Mouse (Mus musculus) 3T3-L1 (cell line): ENCODE data around the gene Fbrs.
"Not testable (repeated sequence)": the region's sequence is repeated elsewhere in the genome, so short reads cannot be mapped to it uniquely, and the experiment has no call there.

Experiments
- DNase-seq: peaks from one replicate; pipeline ENCODE4 v3.0.0-alpha.2; 2015; ENCODE audit warnings: low read depth, low spot score

Fbrs gene

GRCm38 (mm10) chr7:127478635-127479317 lies at the start of gene Fbrs:
TSS of gene Fbrs (plus strand) at chr7:127479199.
- peak; percentile 90 for DNase-seq

GRCm38 (mm10) chr7:127435206-127435605 lies 43.8 kb upstream of the Fbrs start:
- DNase-seq, result no peak

- DNase-seq, result peak; percentile 11
These were observed 41.3 kb upstream of the Fbrs start for GRCm38 (mm10) chr7:127437724-127438123.

GRCm38 (mm10) chr7:127443976-127444375 lies 35.0 kb upstream of the Fbrs start:
- no peak for DNase-seq

- peak; percentile 98 for DNase-seq
These were observed 30.3 kb upstream of the Fbrs start, which contains the start of gene Zfp689 for GRCm38 (mm10) chr7:127448521-127449300. TSS of gene Zfp689 (minus strand) at chr7:127449158.

- DNase-seq, result no peak
These were observed 29.0 kb upstream of the Fbrs start for GRCm38 (mm10) chr7:127449966-127450365.

- DNase-seq, result no peak
These were observed 25.9 kb upstream of the Fbrs start for GRCm38 (mm10) chr7:127453056-127453455.

- no peak for DNase-seq
These were observed 24.1 kb upstream of the Fbrs start for GRCm38 (mm10) chr7:127454905-127455304.

- DNase-seq, result not testable (repeated sequence)
These were observed 20.5 kb upstream of the Fbrs start for GRCm38 (mm10) chr7:127458371-127459122.

GRCm38 (mm10) chr7:127459311-127459710 lies 19.7 kb upstream of the Fbrs start, which contains the start of gene Prr14:
TSS of gene Prr14 (plus strand) at chr7:127459611.
- not testable (repeated sequence) for DNase-seq

GRCm38 (mm10) chr7:127465191-127465590 lies 13.8 kb upstream of the Fbrs start:
- no peak for DNase-seq

GRCm38 (mm10) chr7:127465670-127466069 lies 13.3 kb upstream of the Fbrs start:
- not testable (repeated sequence) for DNase-seq

GRCm38 (mm10) chr7:127466606-127467005 lies 12.4 kb upstream of the Fbrs start:
- no peak for DNase-seq

- no peak for DNase-seq
These were observed 8.8 kb upstream of the Fbrs start for GRCm38 (mm10) chr7:127470011-127470715.

GRCm38 (mm10) chr7:127470743-127471645 lies 8.0 kb upstream of the Fbrs start:
- DNase-seq, result peak; percentile 98

GRCm38 (mm10) chr7:127471646-127472010 lies 7.4 kb upstream of the Fbrs start:
- DNase-seq, result no peak

- peak; percentile 40 for DNase-seq
These were observed 6.9 kb upstream of the Fbrs start for GRCm38 (mm10) chr7:127472060-127472459.

- no peak for DNase-seq
These were observed 5.3 kb upstream of the Fbrs start for GRCm38 (mm10) chr7:127473705-127474104.

GRCm38 (mm10) chr7:127474378-127475070 lies 4.5 kb upstream of the Fbrs start:
- no peak for DNase-seq
